Mouse (Mus musculus): ENCODE results near the gene Pgam2.
A peak's percentile ranks its signal among the peaks of the same experiment; 100 is the strongest.
"Not testable (repeated sequence)": the region's sequence is repeated elsewhere in the genome, so short reads cannot be mapped to it uniquely, and the experiment has no call there.

Pgam2 gene

GRCm38 (mm10) chr11:5803551-5803981 is at the start of gene Pgam2:
Gene Pgam2 (minus strand): TSS chr11:5803733.
- DNase-seq (ENCODE audit: low read depth in 2 of 2, low spot score in 2 of 2), result no peak

- DNase-seq (ENCODE audit: low read depth in 2 of 2, low spot score in 2 of 2), result no peak
Observed at GRCm38 (mm10) chr11:5852314-5852713, 48.8 kb upstream of the Pgam2 start.

- DNase-seq (ENCODE audit: low read depth in 2 of 2, low spot score in 2 of 2), result no peak
Observed at GRCm38 (mm10) chr11:5851021-5851736, 47.6 kb upstream of the Pgam2 start.

GRCm38 (mm10) chr11:5850452-5850851 is 46.9 kb upstream of the Pgam2 start:
- DNase-seq (ENCODE audit: low read depth in 2 of 2, low spot score in 2 of 2), result no peak

- no peak for DNase-seq (ENCODE audit: low read depth in 2 of 2, low spot score in 2 of 2)
Observed at GRCm38 (mm10) chr11:5849316-5849715, 45.8 kb upstream of the Pgam2 start.

- DNase-seq (ENCODE audit: low read depth in 2 of 2, low spot score in 2 of 2), result no peak
Observed at GRCm38 (mm10) chr11:5848741-5849140, 45.2 kb upstream of the Pgam2 start.

GRCm38 (mm10) chr11:5846639-5847345 is 43.3 kb upstream of the Pgam2 start:
- DNase-seq (ENCODE audit: low read depth in 2 of 2, low spot score in 2 of 2), result no peak

- DNase-seq (ENCODE audit: low read depth in 2 of 2, low spot score in 2 of 2), result no peak
Observed at GRCm38 (mm10) chr11:5843131-5843530, 39.6 kb upstream of the Pgam2 start.

- DNase-seq (ENCODE audit: low read depth in 2 of 2, low spot score in 2 of 2), result no peak
Observed at GRCm38 (mm10) chr11:5841751-5842150, 38.2 kb upstream of the Pgam2 start.

- DNase-seq (ENCODE audit: low read depth in 2 of 2, low spot score in 2 of 2), result no peak
Observed at GRCm38 (mm10) chr11:5840346-5840745, 36.8 kb upstream of the Pgam2 start.

- peak; percentile 74 to 79 for DNase-seq (ENCODE audit: low read depth in 2 of 2, low spot score in 2 of 2)
Observed at GRCm38 (mm10) chr11:5837251-5838246, 34.0 kb upstream of the Pgam2 start, which contains the start of gene Polm. Gene Polm (minus strand): TSS chr11:5838016.

- DNase-seq (ENCODE audit: low read depth in 2 of 2, low spot score in 2 of 2), result no peak
Observed at GRCm38 (mm10) chr11:5836126-5836525, 32.6 kb upstream of the Pgam2 start.

- no peak for DNase-seq (ENCODE audit: low read depth in 2 of 2, low spot score in 2 of 2)
Observed at GRCm38 (mm10) chr11:5835057-5835456, 31.5 kb upstream of the Pgam2 start.

- no peak for DNase-seq (ENCODE audit: low read depth in 2 of 2, low spot score in 2 of 2)
Observed at GRCm38 (mm10) chr11:5834506-5834905, 31.0 kb upstream of the Pgam2 start.

GRCm38 (mm10) chr11:5829327-5829726 is 25.8 kb upstream of the Pgam2 start:
- no peak for DNase-seq (ENCODE audit: low read depth in 2 of 2, low spot score in 2 of 2)

- no peak for DNase-seq (ENCODE audit: low read depth in 2 of 2, low spot score in 2 of 2)
Observed at GRCm38 (mm10) chr11:5828509-5829191, 25.1 kb upstream of the Pgam2 start.

GRCm38 (mm10) chr11:5827931-5828330 is 24.4 kb upstream of the Pgam2 start:
- DNase-seq (ENCODE audit: low read depth in 2 of 2, low spot score in 2 of 2), result no peak

GRCm38 (mm10) chr11:5825432-5825831 is 21.9 kb upstream of the Pgam2 start:
- DNase-seq (ENCODE audit: low read depth in 2 of 2, low spot score in 2 of 2), result no peak

- DNase-seq (ENCODE audit: low read depth in 2 of 2, low spot score in 2 of 2), result no peak
Observed at GRCm38 (mm10) chr11:5819223-5819622, 15.7 kb upstream of the Pgam2 start.

- no peak for DNase-seq (ENCODE audit: low read depth in 2 of 2, low spot score in 2 of 2)
Observed at GRCm38 (mm10) chr11:5813381-5813780, 9.8 kb upstream of the Pgam2 start.

GRCm38 (mm10) chr11:5809487-5809886 is 6.0 kb upstream of the Pgam2 start:
- DNase-seq (ENCODE audit: low read depth in 2 of 2, low spot score in 2 of 2), result not testable (repeated sequence)
